Mouse (Mus musculus): ENCODE measurements around the gene St3gal2.
"Not testable (repeated sequence)": the region's sequence is repeated elsewhere in the genome, so short reads cannot be mapped to it uniquely, and the experiment has no call there.

GRCm38 (mm10) chr8:110976532-110976931 lies 56.8 kb downstream of the St3gal2 start:
- not testable (repeated sequence) for TF ChIP-seq CTCF, EP300 (IDR thresholded peaks at IDR 0.05; ENCODE audit: low read depth)
